Mouse (Mus musculus): ENCODE measurements around the gene Slc15a1. TPM values are rescaled to one million over a fixed set of nuclear protein-coding genes. Genes with fewer than 3 reads are reported as not detected.

Gene Slc15a1
- total and polyA plus RNA-seq, 2 experiments, result not detected

- Histone ChIP-seq H3K36me3 (ENCODE audit: control insufficient read depth, insufficient read depth, low read length) (no peaks in the 10 kb centered on the region), H3K4me3 (ENCODE audit: insufficient read depth, low read depth, low read length) (0 out of 2 replicates have a peak overlapping the region, but pooled peaks have one; percentile 39), H3K27me3 (ENCODE audit: control insufficient read depth, insufficient read depth, low read length) (no peaks in the 10 kb centered on the region), H3K4me1 (ENCODE audit: control insufficient read depth, insufficient read depth, low read length) (peaks cover 4% of the 10 kb centered on the region; the same call in 1 of the 2 replicates), H3K9ac (ENCODE audit: low read depth, low read length) (peak overlapping the region; percentile 50; the same call in 1 of the 2 replicates), H3K27ac (replicated peaks; ENCODE audit: insufficient read depth, low read depth, low read length) (no peak overlapping the region), H3K79me2 (ENCODE audit: control insufficient read depth, insufficient read depth, low read length) (no peaks in the 10 kb centered on the region)
- WGBS, result 21% methylated on average over 18 of the region's 18 CpGs
- no peak for TF ChIP-seq POLR2A (IDR thresholded peaks at IDR 0.05; ENCODE audit: extremely low read depth, insufficient read depth, low read length)
- peak; percentile 60 for TF ChIP-seq CTCF (IDR thresholded peaks at IDR 0.05; ENCODE audit: low read depth, low read length)
- DNase-seq (ENCODE audit: extremely low read depth, low read depth, low spot score), result peak; percentile 66
Measured at GRCm38 (mm10) chr14:121450504-121451423, 54.3 kb downstream of the Slc15a1 start.

- no peaks in the 10 kb centered on the region for H3K79me2 ChIP-seq (ENCODE audit: control insufficient read depth, insufficient read depth, low read length)
- H3K9ac ChIP-seq (ENCODE audit: low read depth, low read length), result no peak overlapping the region
- no peaks in the 10 kb centered on the region for H3K36me3 ChIP-seq (ENCODE audit: control insufficient read depth, insufficient read depth, low read length)
- TF ChIP-seq CTCF (IDR thresholded peaks at IDR 0.05; ENCODE audit: low read depth, low read length), result no peak
- no peak for TF ChIP-seq POLR2A (IDR thresholded peaks at IDR 0.05; ENCODE audit: extremely low read depth, insufficient read depth, low read length)
- H3K27ac ChIP-seq (replicated peaks; ENCODE audit: insufficient read depth, low read depth, low read length), result no peak overlapping the region
- no peaks in the 10 kb centered on the region for H3K27me3 ChIP-seq (ENCODE audit: control insufficient read depth, insufficient read depth, low read length)
- DNase-seq (ENCODE audit: extremely low read depth, low read depth, low spot score), result no peak
- 26% methylated on average over 9 of the region's 9 CpGs for WGBS
- no peak overlapping the region for H3K4me3 ChIP-seq (ENCODE audit: insufficient read depth, low read depth, low read length)
- peaks cover 4% of the 10 kb centered on the region; the same call in 1 of the 2 replicates for H3K4me1 ChIP-seq (ENCODE audit: control insufficient read depth, insufficient read depth, low read length)
Measured at GRCm38 (mm10) chr14:121446951-121447350, 58.1 kb downstream of the Slc15a1 start.

- DNase-seq (ENCODE audit: extremely low read depth, low read depth, low spot score), result no peak
- TF ChIP-seq POLR2A (IDR thresholded peaks at IDR 0.05; ENCODE audit: extremely low read depth, insufficient read depth, low read length) (no peak), CTCF (IDR thresholded peaks at IDR 0.05; ENCODE audit: low read depth, low read length) (peak; percentile 83)
- Histone ChIP-seq H3K36me3 (ENCODE audit: control insufficient read depth, insufficient read depth, low read length) (no peaks in the 10 kb centered on the region), H3K27me3 (ENCODE audit: control insufficient read depth, insufficient read depth, low read length) (no peaks in the 10 kb centered on the region), H3K4me1 (ENCODE audit: control insufficient read depth, insufficient read depth, low read length) (no peaks in the 10 kb centered on the region), H3K27ac (replicated peaks; ENCODE audit: insufficient read depth, low read depth, low read length) (no peak overlapping the region), H3K9ac (ENCODE audit: low read depth, low read length) (no peak overlapping the region), H3K79me2 (ENCODE audit: control insufficient read depth, insufficient read depth, low read length) (no peaks in the 10 kb centered on the region), H3K4me3 (ENCODE audit: insufficient read depth, low read depth, low read length) (no peak overlapping the region)
- 17% methylated on average over 8 of the region's 8 CpGs for WGBS
Measured at GRCm38 (mm10) chr14:121445194-121445593, 59.9 kb downstream of the Slc15a1 start.

- 88% methylated on average over 6 of the region's 6 CpGs for WGBS
- DNase-seq (ENCODE audit: extremely low read depth, low read depth, low spot score), result no peak
- no peak overlapping the region for H3K27ac ChIP-seq (replicated peaks; ENCODE audit: insufficient read depth, low read depth, low read length)
Measured at GRCm38 (mm10) chr14:121440807-121441206, 64.2 kb downstream of the Slc15a1 start.

GRCm38 (mm10) chr14:121437026-121437425 is 68.0 kb downstream of the Slc15a1 start:
- Histone ChIP-seq H3K9ac (ENCODE audit: low read depth, low read length) (no peak overlapping the region), H3K27ac (replicated peaks; ENCODE audit: insufficient read depth, low read depth, low read length) (no peak overlapping the region), H3K79me2 (ENCODE audit: control insufficient read depth, insufficient read depth, low read length) (no peaks in the 10 kb centered on the region), H3K4me1 (ENCODE audit: control insufficient read depth, insufficient read depth, low read length) (peaks cover 4% of the 10 kb centered on the region; the same call in 1 of the 2 replicates), H3K27me3 (ENCODE audit: control insufficient read depth, insufficient read depth, low read length) (no peaks in the 10 kb centered on the region), H3K4me3 (ENCODE audit: insufficient read depth, low read depth, low read length) (no peak overlapping the region), H3K36me3 (ENCODE audit: control insufficient read depth, insufficient read depth, low read length) (no peaks in the 10 kb centered on the region)
- WGBS, result 11% methylated on average over 6 of the region's 6 CpGs
- no peak for TF ChIP-seq CTCF (IDR thresholded peaks at IDR 0.05; ENCODE audit: low read depth, low read length)
- no peak for TF ChIP-seq POLR2A (IDR thresholded peaks at IDR 0.05; ENCODE audit: extremely low read depth, insufficient read depth, low read length)
- peak; percentile 67 for DNase-seq (ENCODE audit: extremely low read depth, low read depth, low spot score)

More at GRCm38 (mm10) chr14:121440807-121441206, 64.2 kb downstream of the Slc15a1 start:
- peaks cover 4% of the 10 kb centered on the region; the same call in 1 of the 2 replicates for H3K4me1 ChIP-seq (ENCODE audit: control insufficient read depth, insufficient read depth, low read length)
- H3K9ac ChIP-seq (ENCODE audit: low read depth, low read length), result no peak overlapping the region
- no peaks in the 10 kb centered on the region for H3K27me3 ChIP-seq (ENCODE audit: control insufficient read depth, insufficient read depth, low read length)
- no peaks in the 10 kb centered on the region for H3K79me2 ChIP-seq (ENCODE audit: control insufficient read depth, insufficient read depth, low read length)
- H3K4me3 ChIP-seq (ENCODE audit: insufficient read depth, low read depth, low read length), result no peak overlapping the region
- TF ChIP-seq POLR2A (IDR thresholded peaks at IDR 0.05; ENCODE audit: extremely low read depth, insufficient read depth, low read length), result no peak
- TF ChIP-seq CTCF (IDR thresholded peaks at IDR 0.05; ENCODE audit: low read depth, low read length), result no peak
- H3K36me3 ChIP-seq (ENCODE audit: control insufficient read depth, insufficient read depth, low read length), result no peaks in the 10 kb centered on the region

Measured in liver, adult 2 months (tissue).